Mouse (Mus musculus) erythroblast, adult 5-6 weeks (primary cell): ENCODE measurements around the gene Nsd1. TPM values are rescaled to one million over a fixed set of nuclear protein-coding genes. Genes with fewer than 3 reads are reported as not detected.

Experiments
- ATAC-seq: replicated peaks from 2 replicates; pipeline ENCODE4 v1.8.0; 2016; ENCODE audit warnings: moderate number of reproducible peaks, mild to moderate bottlenecking, moderate TSS enrichment, inconsistent platforms; ENCODE audit not compliant: poor library complexity, low FRiP score, severe bottlenecking
- total RNA-seq, 2 experiments: library from RNA; stranded (forward) in 1 of 2; stranded (reverse) in 1 of 2; fragments of 150-400 nt in 1 of 2; fragments of 200-764, 138-1000 nt in 1 of 2; gene quantifications; 2 replicates each; pipeline versions ENCODE4 v1.2.3 to v1.2.4; 2015 to 2017; ENCODE audit warnings: low replicate concordance in 2 of 2

Gene Nsd1
- total RNA-seq, 2 experiments from 2014 or later, result 29.0 to 33.8 TPM

GRCm38 (mm10) chr13:55325596-55325995 is 116.0 kb downstream of the Nsd1 start:
- ATAC-seq, result no peak

- no peak for ATAC-seq
Measured at GRCm38 (mm10) chr13:55327169-55327568, 117.6 kb downstream of the Nsd1 start.

- ATAC-seq, result peak; percentile 65
Measured at GRCm38 (mm10) chr13:55327633-55328032, 118.1 kb downstream of the Nsd1 start.

GRCm38 (mm10) chr13:55328171-55328570 is 118.6 kb downstream of the Nsd1 start:
- peak; percentile 11; the same call in 1 of the 2 replicates for ATAC-seq

GRCm38 (mm10) chr13:55328641-55329040 is 119.1 kb downstream of the Nsd1 start:
- 0 out of 2 replicates have a peak, but pooled peaks have one; percentile 4 for ATAC-seq

GRCm38 (mm10) chr13:55329109-55329682 is 119.6 kb downstream of the Nsd1 start:
- ATAC-seq, result peak; percentile 21

- ATAC-seq, result peak; percentile 59
Measured at GRCm38 (mm10) chr13:55329683-55330566, 120.3 kb downstream of the Nsd1 start, which contains the start of gene Mxd3. TSS of gene Mxd3 (minus strand) at chr13:55329823.

- ATAC-seq, result peak; percentile 70
Measured at GRCm38 (mm10) chr13:55330567-55331400, 121.2 kb downstream of the Nsd1 start.

- no peak for ATAC-seq
Measured at GRCm38 (mm10) chr13:55332331-55332730, 122.7 kb downstream of the Nsd1 start.

GRCm38 (mm10) chr13:55335701-55336100 is 126.1 kb downstream of the Nsd1 start:
- no peak for ATAC-seq

- no peak for ATAC-seq
Measured at GRCm38 (mm10) chr13:55337341-55337975, 127.9 kb downstream of the Nsd1 start.

GRCm38 (mm10) chr13:55338131-55339054 is 128.8 kb downstream of the Nsd1 start:
- no peak for ATAC-seq

GRCm38 (mm10) chr13:55339259-55339658 is 129.7 kb downstream of the Nsd1 start:
- peak; percentile 57 for ATAC-seq

- ATAC-seq, result no peak
Measured at GRCm38 (mm10) chr13:55342469-55342868, 132.9 kb downstream of the Nsd1 start.

GRCm38 (mm10) chr13:55344286-55344685 is 134.7 kb downstream of the Nsd1 start:
- ATAC-seq, result no peak

- ATAC-seq, result no peak
Measured at GRCm38 (mm10) chr13:55346745-55347144, 137.2 kb downstream of the Nsd1 start.

GRCm38 (mm10) chr13:55361145-55361544 is 151.6 kb downstream of the Nsd1 start:
- ATAC-seq, result no peak

GRCm38 (mm10) chr13:55361974-55362452 is 152.4 kb downstream of the Nsd1 start:
- peak; percentile 40 for ATAC-seq
